Mouse (Mus musculus): ENCODE measurements at regions not wholly inside any gene's neighbourhood (a gene's known extent, or its start where the extent isn't known, plus 50 kb on each side); places are given as distances from the start of the nearest gene placed in this dataset.
"Not testable (repeated sequence)": the region's sequence is repeated elsewhere in the genome, so short reads cannot be mapped to it uniquely, and the experiment has no call there.

DNA sequence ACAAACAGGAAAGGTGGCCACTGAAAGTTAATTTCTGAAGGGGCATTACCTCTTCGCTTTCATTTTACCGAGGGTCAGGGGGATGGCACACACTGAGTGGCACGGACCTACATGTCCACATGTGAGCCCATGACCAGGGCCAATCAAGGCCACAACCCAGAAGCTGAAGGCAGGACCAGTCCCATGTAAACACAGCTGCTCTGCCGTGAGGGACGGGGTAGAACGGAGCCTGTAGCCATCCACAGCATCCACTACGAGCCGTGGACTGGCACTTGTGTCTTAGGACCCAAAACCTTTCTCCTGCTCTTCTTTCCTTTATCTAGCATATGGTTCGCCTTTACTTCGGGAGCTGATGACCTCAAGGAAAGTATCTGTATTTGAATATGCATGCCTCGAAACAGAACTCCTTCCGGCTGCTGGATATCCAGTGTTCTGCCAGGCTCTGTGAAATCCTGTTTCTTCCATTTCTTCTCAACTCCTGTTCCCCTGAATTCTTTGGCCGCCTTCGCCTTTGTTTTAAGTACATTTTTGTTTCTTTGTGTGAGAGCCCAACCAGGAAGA is 101.9 kb upstream of the Klf3 start:
- peak; percentile 18; the same call in 1 of the 2 replicates for ATAC-seq
- no peak overlapping the region for H3K4me3 ChIP-seq (replicated peaks; ENCODE audit: low read length)
- H3K36me3 ChIP-seq (ENCODE audit: control insufficient read depth, insufficient read depth) = no peaks in the 10 kb centered on the region
- no peaks in the 10 kb centered on the region for H3K27me3 ChIP-seq (replicated peaks; ENCODE audit: control insufficient read depth, insufficient read depth, low read length)
- H3K9me3 ChIP-seq (ENCODE audit: control insufficient read depth, low read length) = no peaks in the 10 kb centered on the region
- H3K4me2 ChIP-seq (ENCODE audit: low read length) = peak overlapping the region; percentile 30
- H3K27ac ChIP-seq (ENCODE audit: low read length) = peak overlapping the region; percentile 92
- 58% methylated on average over 14 of the region's 14 CpGs for WGBS
- H3K4me1 ChIP-seq (replicated peaks; ENCODE audit: control insufficient read depth, insufficient read depth, low read length) = peaks cover 28% of the 10 kb centered on the region
- no peak overlapping the region for H3K9ac ChIP-seq (replicated peaks; ENCODE audit: low read depth, low read length)

DNA sequence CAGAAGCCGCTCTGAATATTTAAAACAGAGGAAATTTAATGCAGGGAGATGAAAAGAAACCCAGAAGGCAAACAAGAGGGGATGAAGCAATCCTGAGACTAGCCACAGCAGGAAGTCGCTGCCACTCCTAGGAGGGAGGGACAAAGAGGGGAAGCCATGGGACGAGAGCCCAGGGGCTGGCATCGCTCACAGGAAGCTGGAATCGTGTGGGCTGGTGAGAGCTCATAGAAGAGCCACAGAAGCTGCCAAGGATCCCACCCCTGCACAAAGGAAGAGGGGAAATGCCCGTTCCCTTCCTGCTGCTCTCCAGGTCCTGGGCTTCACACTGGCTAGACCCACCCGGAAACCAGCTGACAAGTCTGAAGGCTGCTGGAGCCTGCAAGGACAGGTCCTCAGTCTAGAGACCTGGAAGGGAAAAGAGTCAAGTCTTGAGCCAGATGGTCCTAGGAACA is 101.4 kb upstream of the Klf3 start:
- peak overlapping the region; percentile 31 for H3K9ac ChIP-seq (replicated peaks; ENCODE audit: low read depth, low read length)
- ATAC-seq = peak; percentile 83
- no peaks in the 10 kb centered on the region for H3K27me3 ChIP-seq (replicated peaks; ENCODE audit: control insufficient read depth, insufficient read depth, low read length)
- peak overlapping the region; percentile 92 for H3K27ac ChIP-seq (ENCODE audit: low read length)
- peaks cover 28% of the 10 kb centered on the region for H3K4me1 ChIP-seq (replicated peaks; ENCODE audit: control insufficient read depth, insufficient read depth, low read length)
- no peaks in the 10 kb centered on the region for H3K9me3 ChIP-seq (ENCODE audit: control insufficient read depth, low read length)
- H3K4me2 ChIP-seq (ENCODE audit: low read length) = peak overlapping the region; percentile 30
- no peak overlapping the region for H3K4me3 ChIP-seq (replicated peaks; ENCODE audit: low read length)
- no peaks in the 10 kb centered on the region for H3K36me3 ChIP-seq (ENCODE audit: control insufficient read depth, insufficient read depth)
- WGBS = 9% methylated on average over 7 of the region's 7 CpGs

GRCm38 (mm10) chr5:64702404-64702803 is 100.8 kb upstream of the Klf3 start:
- H3K27ac ChIP-seq (ENCODE audit: low read length) = peak overlapping the region; percentile 92
- ATAC-seq = not testable (repeated sequence)

DNA sequence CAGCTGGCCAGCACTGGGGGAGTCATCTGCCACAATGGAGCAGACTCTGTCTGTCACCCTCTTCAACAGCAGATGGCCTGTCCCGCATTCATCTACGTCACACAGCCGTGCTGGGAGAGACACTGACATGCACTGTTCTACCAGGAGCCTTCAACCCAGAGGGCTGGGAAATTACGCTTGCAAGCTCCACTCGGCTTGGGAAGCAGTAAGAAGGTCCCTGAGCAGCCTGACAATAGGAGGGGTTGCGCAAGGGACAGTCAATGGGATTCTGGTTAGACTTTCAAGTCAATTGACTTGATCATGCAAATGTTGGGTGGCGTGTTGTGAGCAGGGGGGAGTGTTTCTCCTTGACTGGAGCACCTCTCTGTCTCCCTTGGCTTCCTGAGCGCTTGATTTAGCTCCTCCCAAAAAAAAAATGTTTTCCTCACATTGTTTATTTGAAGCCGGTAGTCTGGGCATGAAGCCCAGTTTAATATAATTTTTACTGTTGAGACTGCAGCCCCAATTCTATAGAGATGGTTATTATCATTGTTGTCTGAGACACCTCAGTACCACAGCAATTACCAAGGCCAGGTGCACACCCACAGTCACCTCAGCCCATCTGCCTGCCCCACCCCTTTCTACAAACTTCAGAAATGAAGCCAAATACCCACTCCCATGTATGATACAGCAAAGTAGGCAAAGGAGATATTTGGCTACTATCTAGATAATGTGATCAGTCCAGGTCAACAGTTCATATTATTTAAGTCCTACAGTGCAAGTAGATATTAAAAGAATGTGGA is 99.9 kb upstream of the Klf3 start:
- no peak overlapping the region for H3K4me3 ChIP-seq (replicated peaks; ENCODE audit: low read length)
- no peaks in the 10 kb centered on the region for H3K36me3 ChIP-seq (ENCODE audit: control insufficient read depth, insufficient read depth)
- H3K4me2 ChIP-seq (ENCODE audit: low read length) = peak overlapping the region; percentile 31; the same call in 1 of the 2 replicates
- H3K27me3 ChIP-seq (replicated peaks; ENCODE audit: control insufficient read depth, insufficient read depth, low read length) = no peaks in the 10 kb centered on the region
- no peaks in the 10 kb centered on the region for H3K9me3 ChIP-seq (ENCODE audit: control insufficient read depth, low read length)
- no peak overlapping the region for H3K9ac ChIP-seq (replicated peaks; ENCODE audit: low read depth, low read length)
- H3K4me1 ChIP-seq (replicated peaks; ENCODE audit: control insufficient read depth, insufficient read depth, low read length) = peaks cover 28% of the 10 kb centered on the region
- peak; percentile 90 for ATAC-seq
- peak overlapping the region; percentile 87 for H3K27ac ChIP-seq (ENCODE audit: low read length)
- 36% methylated on average over 9 of the region's 9 CpGs for WGBS

More at GRCm38 (mm10) chr5:64702404-64702803, 100.8 kb upstream of the Klf3 start:
- peaks cover 28% of the 10 kb centered on the region for H3K4me1 ChIP-seq (replicated peaks; ENCODE audit: control insufficient read depth, insufficient read depth, low read length)
- not testable (repeated sequence) for H3K27me3 ChIP-seq (replicated peaks; ENCODE audit: control insufficient read depth, insufficient read depth, low read length); H3K36me3 ChIP-seq (ENCODE audit: control insufficient read depth, insufficient read depth); H3K4me2 ChIP-seq (ENCODE audit: low read length); H3K9ac ChIP-seq (replicated peaks; ENCODE audit: low read depth, low read length); H3K9me3 ChIP-seq (ENCODE audit: control insufficient read depth, low read length); H3K4me3 ChIP-seq (replicated peaks; ENCODE audit: low read length)
- WGBS = 71% methylated on average over 1 of the region's 1 CpGs

DNA sequence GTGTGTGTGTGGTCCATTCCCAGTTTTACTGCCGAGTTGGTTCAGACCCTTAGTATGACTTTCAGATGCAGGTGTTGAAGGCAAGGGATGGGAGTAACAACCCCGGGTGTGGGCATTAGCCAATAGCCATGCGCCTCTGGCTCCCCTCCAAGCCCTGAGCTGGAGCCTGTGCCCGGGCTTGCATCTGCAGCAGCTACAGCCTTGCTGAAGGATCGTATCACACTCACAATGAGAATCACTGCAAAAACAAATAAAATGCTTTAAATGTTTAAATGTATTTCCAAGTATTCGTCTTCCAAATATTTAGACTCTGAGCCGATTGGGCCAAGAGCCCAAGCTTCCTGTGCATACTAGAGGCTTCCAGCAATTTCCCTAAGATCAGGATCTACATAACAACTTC is 99.0 kb upstream of the Klf3 start:
- H3K4me2 ChIP-seq (ENCODE audit: low read length) = no peak overlapping the region
- peaks cover 28% of the 10 kb centered on the region for H3K4me1 ChIP-seq (replicated peaks; ENCODE audit: control insufficient read depth, insufficient read depth, low read length)
- 50% methylated on average over 7 of the region's 7 CpGs for WGBS
- H3K27ac ChIP-seq (ENCODE audit: low read length) = no peak overlapping the region
- no peaks in the 10 kb centered on the region for H3K9me3 ChIP-seq (ENCODE audit: control insufficient read depth, low read length)
- ATAC-seq = no peak
- no peaks in the 10 kb centered on the region for H3K36me3 ChIP-seq (ENCODE audit: control insufficient read depth, insufficient read depth)
- H3K27me3 ChIP-seq (replicated peaks; ENCODE audit: control insufficient read depth, insufficient read depth, low read length) = no peaks in the 10 kb centered on the region
- no peak overlapping the region for H3K4me3 ChIP-seq (replicated peaks; ENCODE audit: low read length)
- H3K9ac ChIP-seq (replicated peaks; ENCODE audit: low read depth, low read length) = no peak overlapping the region

DNA sequence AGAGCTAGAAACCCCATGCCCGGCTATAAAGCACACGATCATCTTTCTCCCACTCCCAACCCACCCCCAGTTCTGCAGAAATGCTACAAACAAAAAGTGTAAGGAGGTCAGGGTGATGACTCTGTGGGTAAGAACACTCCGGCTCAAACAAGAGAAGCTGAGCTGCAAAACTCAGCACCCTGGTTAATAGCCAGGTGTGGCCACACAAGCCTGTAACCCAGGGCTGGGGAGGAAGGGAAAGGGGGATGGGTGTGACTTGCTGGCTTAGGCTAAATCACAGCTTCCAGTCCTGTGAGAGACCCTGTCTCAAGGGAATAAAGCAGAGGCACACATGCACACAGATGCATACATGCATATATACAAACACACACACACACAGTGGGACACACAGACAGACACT is 96.6 kb upstream of the Klf3 start:
- no peak overlapping the region for H3K4me2 ChIP-seq (ENCODE audit: low read length)
- no peaks in the 10 kb centered on the region for H3K27me3 ChIP-seq (replicated peaks; ENCODE audit: control insufficient read depth, insufficient read depth, low read length)
- no peaks in the 10 kb centered on the region for H3K36me3 ChIP-seq (ENCODE audit: control insufficient read depth, insufficient read depth)
- no peak overlapping the region for H3K4me3 ChIP-seq (replicated peaks; ENCODE audit: low read length)
- H3K27ac ChIP-seq (ENCODE audit: low read length) = no peak overlapping the region
- no peak overlapping the region for H3K9ac ChIP-seq (replicated peaks; ENCODE audit: low read depth, low read length)
- no peaks in the 10 kb centered on the region for H3K9me3 ChIP-seq (ENCODE audit: control insufficient read depth, low read length)
- ATAC-seq = no peak
- H3K4me1 ChIP-seq (replicated peaks; ENCODE audit: control insufficient read depth, insufficient read depth, low read length) = peaks cover 24% of the 10 kb centered on the region
- WGBS = 88% methylated on average over 3 of the region's 3 CpGs

DNA sequence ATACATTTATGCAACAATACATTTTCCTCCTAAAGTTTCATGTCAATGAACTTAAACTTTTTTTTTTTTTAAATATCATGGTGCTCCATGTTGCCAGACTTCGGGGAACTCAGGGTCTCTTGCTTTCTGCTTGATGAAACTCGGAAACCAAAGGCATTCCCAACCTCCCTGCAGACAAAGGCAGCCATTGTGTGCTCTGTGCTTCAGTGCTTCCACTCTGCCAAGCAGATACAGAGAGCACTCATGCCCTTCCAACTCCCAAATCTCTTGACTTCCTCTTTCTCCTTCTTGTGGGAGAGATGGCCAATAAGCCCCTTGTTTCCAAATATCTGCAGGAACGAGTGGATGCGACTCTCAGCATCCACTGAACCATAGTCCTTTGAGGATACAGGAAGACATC is 94.0 kb upstream of the Klf3 start:
- H3K9me3 ChIP-seq (ENCODE audit: control insufficient read depth, low read length) = no peaks in the 10 kb centered on the region
- no peak overlapping the region for H3K27ac ChIP-seq (ENCODE audit: low read length)
- no peak overlapping the region for H3K4me3 ChIP-seq (replicated peaks; ENCODE audit: low read length)
- no peak overlapping the region for H3K9ac ChIP-seq (replicated peaks; ENCODE audit: low read depth, low read length)
- 14% methylated on average over 4 of the region's 4 CpGs for WGBS
- H3K4me2 ChIP-seq (ENCODE audit: low read length) = no peak overlapping the region
- H3K36me3 ChIP-seq (ENCODE audit: control insufficient read depth, insufficient read depth) = no peaks in the 10 kb centered on the region
- peaks cover 4% of the 10 kb centered on the region for H3K4me1 ChIP-seq (replicated peaks; ENCODE audit: control insufficient read depth, insufficient read depth, low read length)
- no peak for ATAC-seq
- H3K27me3 ChIP-seq (replicated peaks; ENCODE audit: control insufficient read depth, insufficient read depth, low read length) = no peaks in the 10 kb centered on the region

DNA sequence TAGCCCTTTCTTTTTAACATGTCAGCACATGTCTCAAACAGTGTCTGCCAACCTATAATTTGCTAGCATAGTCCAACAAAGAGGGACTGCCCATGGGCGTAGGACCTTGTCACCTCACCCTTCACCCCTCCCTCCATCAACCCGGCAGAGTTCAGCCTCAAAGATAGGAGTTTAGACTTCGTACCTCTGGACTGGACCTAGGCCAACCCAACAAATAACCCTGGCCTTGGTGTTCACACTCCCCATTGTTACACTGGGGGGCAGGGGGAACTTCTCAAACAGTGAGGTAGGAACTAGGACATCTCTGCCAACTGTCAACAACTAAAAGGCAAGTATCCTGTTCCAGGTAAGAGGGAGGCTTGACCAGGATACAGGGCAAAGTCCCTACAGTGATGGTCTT is 93.0 kb upstream of the Klf3 start:
- 90% methylated on average over 3 of the region's 3 CpGs for WGBS
- Histone ChIP-seq H3K4me2 (ENCODE audit: low read length) (no peak overlapping the region), H3K9ac (replicated peaks; ENCODE audit: low read depth, low read length) (no peak overlapping the region), H3K27ac (ENCODE audit: low read length) (no peak overlapping the region), H3K4me3 (replicated peaks; ENCODE audit: low read length) (no peak overlapping the region), H3K27me3 (replicated peaks; ENCODE audit: control insufficient read depth, insufficient read depth, low read length) (no peaks in the 10 kb centered on the region), H3K9me3 (ENCODE audit: control insufficient read depth, low read length) (no peaks in the 10 kb centered on the region), H3K4me1 (replicated peaks; ENCODE audit: control insufficient read depth, insufficient read depth, low read length) (peaks cover 3% of the 10 kb centered on the region; the same call in 1 of the 2 replicates), H3K36me3 (ENCODE audit: control insufficient read depth, insufficient read depth) (no peaks in the 10 kb centered on the region)
- no peak for ATAC-seq

DNA sequence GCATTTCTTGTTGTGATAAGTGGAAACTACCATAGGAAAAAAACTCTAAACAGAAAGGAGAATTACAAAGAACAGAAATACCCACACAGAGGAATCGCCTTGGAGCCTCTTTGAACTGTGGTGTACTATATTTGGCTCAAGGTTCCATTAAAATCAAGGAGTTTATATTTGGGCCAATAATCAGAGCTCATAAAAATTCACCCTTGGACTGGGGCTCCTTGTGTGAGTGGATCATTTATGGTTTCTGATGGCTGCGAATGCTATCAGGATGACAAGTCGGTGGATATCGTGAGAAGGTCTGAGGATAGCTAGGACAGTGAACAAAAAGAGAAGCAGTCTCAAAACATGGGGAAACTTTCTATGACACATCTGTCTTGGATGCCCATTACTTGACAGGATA is 92.2 kb upstream of the Klf3 start:
- Histone ChIP-seq H3K27ac (ENCODE audit: low read length) (no peak overlapping the region), H3K36me3 (ENCODE audit: control insufficient read depth, insufficient read depth) (no peaks in the 10 kb centered on the region), H3K4me3 (replicated peaks; ENCODE audit: low read length) (no peak overlapping the region), H3K27me3 (replicated peaks; ENCODE audit: control insufficient read depth, insufficient read depth, low read length) (no peaks in the 10 kb centered on the region), H3K9ac (replicated peaks; ENCODE audit: low read depth, low read length) (no peak overlapping the region), H3K4me1 (replicated peaks; ENCODE audit: control insufficient read depth, insufficient read depth, low read length) (peaks cover 3% of the 10 kb centered on the region; the same call in 1 of the 2 replicates), H3K4me2 (ENCODE audit: low read length) (no peak overlapping the region), H3K9me3 (ENCODE audit: control insufficient read depth, low read length) (no peaks in the 10 kb centered on the region)
- no peak for ATAC-seq
- WGBS = 94% methylated on average over 4 of the region's 4 CpGs

Measured in forebrain, embryonic 16.5 days (tissue).